Mouse (Mus musculus) CH12.LX (cell line): ENCODE data around the gene Fibcd1.

Source experiments
- CTCF ChIP-seq, 2 experiments: IDR thresholded peaks in 1 of 2; conservative IDR thresholded peaks in 1 of 2; 2 replicates each; pipeline ENCODE4 v1.5.1; 2011 to 2012; ENCODE audit warnings: low read depth in 2 of 2, low read length in 2 of 2, improper control_type of control experiment in 1 of 2, inconsistent platforms in 1 of 2, mild to moderate bottlenecking in 1 of 2, moderate library complexity in 1 of 2
- IRF4 ChIP-seq: IDR thresholded peaks from 2 replicates; pipeline ENCODE4 v1.6.1; 2014; ENCODE audit warnings: low read depth, mild to moderate bottlenecking, inconsistent platforms, low read length, improper control_type of control experiment
- POLR2AphosphoS2 ChIP-seq: IDR thresholded peaks from 2 replicates; pipeline ENCODE4 v1.6.1; 2011; ENCODE audit warnings: low read depth, low read length, improper control_type of control experiment
- TBP ChIP-seq: conservative IDR thresholded peaks from 2 replicates; pipeline ENCODE4 v1.6.1; 2011; ENCODE audit warnings: low read depth, low read length, improper control_type of control experiment
- USF1 ChIP-seq: IDR thresholded peaks from 2 replicates; pipeline ENCODE4 v1.6.1; 2014; ENCODE audit warnings: low read depth, mild to moderate bottlenecking, inconsistent platforms, low read length, improper control_type of control experiment

- TF ChIP-seq CTCF (conservative IDR thresholded peaks at IDR 0.05 in 1 of 2, IDR thresholded peaks at IDR 0.05 in 1 of 2; ENCODE audit: low read depth in 2 of 2, low read length in 2 of 2) (no peak), IRF4 (no peak), USF1 (no peak), POLR2AphosphoS2 (no peak), TBP (no peak)
These were observed 1.2 kb upstream of the Fibcd1 start for GRCm38 (mm10) chr2:31846692-31847660.
